Mouse (Mus musculus): ENCODE data around the gene Dennd5a.
A peak's percentile ranks its signal among the peaks of the same experiment; 100 is the strongest.

The Dennd5a gene

DNA sequence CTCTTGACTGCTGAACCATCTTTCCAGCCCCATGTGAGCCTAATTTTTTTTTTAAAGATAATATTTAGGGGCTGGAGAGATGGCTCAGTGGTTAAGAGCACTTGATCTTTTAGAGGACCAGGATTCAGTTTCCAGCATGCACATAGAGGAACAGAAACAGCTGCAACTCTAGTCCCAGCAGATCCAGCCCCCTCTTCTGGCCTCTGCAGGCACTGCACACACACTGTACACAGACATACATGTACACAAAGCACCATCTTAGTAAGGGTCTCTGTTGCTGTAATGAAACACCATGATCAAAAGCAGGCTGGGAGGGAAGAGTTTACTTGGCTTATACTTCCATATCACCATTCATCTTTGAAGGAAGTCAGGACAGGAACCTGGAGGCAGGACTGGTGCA, 5.4 kb upstream of the Dennd5a start:
- no peak for DNase-seq (ENCODE audit: low spot score in 2 of 2)

GRCm38 (mm10) chr7:109963707-109964106, 3.4 kb upstream of the Dennd5a start:
- no peak for DNase-seq (ENCODE audit: low spot score in 2 of 2)

GRCm38 (mm10) chr7:109962596-109962995, 2.3 kb upstream of the Dennd5a start:
- DNase-seq (ENCODE audit: low spot score in 2 of 2) = no peak

DNA sequence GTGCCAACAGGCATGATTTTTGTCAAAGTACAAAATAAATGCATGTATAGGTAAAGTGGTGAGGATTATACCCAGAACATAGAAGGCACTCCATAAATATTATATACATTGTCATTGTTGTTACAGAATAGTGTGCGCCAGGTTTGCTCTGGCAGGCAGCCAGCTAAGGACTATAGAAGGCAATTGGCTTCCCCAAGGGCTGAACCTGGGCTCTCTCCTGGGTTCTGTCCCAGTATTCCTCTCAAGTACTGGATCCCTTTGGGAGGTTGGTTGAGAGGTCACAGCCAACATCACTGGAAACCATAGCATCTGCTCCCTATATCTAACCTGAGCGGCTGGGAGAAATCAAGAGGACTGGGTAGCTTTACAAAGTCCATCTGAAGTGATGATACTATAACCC, 1.3 kb upstream of the Dennd5a start:
- DNase-seq (ENCODE audit: low spot score in 2 of 2) = no peak

- no peak for DNase-seq (ENCODE audit: low spot score in 2 of 2)
Measured at GRCm38 (mm10) chr7:109960613-109961154, 414 bp upstream of the Dennd5a start.

DNA sequence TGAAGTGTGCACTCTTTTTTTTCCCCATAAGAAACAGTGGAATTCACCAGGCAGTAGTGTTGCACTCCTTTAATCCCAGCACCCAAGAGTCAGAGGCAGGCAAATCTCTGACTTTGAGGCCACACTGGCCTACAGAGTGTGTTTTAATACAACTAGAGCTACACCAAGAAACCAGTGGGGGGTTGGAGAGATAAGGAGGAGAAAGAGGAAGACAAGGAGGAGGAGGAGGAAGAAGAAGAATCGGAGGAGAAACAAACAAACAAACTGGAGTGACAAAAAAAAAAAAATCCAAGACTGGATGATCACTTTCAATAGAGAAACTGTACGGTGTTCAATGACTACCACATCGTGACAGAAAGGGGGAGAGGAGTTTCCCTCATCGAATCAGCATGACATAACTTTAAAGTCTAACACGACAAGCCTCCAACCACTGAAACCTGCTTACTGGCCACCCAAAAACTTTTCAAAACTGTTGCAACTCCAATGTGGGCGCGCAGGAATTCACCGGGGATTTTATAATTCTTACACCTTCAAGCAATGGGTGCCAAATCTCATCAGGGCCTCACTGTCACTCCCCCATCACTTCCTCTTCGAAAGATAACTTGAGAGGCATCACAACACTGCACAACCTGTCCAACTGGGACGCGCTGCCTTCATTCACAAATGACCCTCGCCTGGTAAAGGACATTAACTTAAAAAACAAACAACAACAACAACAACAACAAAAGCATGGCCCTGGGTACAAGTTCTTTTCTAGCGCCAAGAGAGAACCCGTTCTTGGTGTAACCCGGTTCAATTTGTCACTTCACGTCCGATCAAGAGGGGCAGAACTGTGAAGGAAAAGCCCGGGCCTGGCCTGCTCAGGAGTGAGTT, 1.2 kb downstream of the Dennd5a start:
- DNase-seq (ENCODE audit: low spot score in 2 of 2) = peak in 1 of 2 experiments; percentile 57

DNA sequence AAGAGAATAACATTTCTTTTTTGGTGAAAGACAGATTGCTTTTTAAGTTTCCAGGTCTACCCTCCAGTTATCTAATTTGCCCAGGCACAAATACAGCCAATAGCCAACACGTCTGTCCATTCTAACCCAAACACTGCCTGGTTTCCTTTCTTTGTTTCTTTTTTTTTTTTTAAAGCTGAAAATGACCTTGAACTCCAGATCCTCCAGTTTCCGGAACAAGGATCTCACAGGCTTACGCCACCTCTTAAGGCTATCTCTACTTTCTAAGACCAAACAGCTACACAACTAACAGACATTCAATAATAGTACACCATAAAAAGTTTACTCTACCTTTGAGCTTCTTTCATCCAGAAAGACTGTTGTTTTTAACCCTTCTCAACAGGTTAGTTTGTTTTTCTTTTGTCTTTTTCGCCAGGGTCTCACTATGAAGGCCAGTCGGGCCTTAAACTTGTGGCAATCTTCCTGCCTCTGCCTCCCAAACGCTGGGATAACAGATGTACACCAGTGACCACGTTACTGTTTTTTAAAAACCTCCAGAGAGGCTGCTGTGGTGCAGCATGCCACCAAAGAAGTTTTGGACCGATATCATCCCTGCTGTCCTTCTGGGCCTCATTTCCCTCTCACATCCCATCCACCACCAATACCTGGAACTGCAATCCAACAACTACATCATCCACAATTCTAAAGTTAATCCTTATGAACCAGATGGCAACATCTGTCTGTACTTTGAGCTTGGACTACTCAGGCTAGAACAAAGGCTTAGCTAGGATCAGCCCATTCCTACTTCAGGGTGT, 2.1 kb downstream of the Dennd5a start:
- DNase-seq (ENCODE audit: low spot score in 2 of 2) = no peak

DNA sequence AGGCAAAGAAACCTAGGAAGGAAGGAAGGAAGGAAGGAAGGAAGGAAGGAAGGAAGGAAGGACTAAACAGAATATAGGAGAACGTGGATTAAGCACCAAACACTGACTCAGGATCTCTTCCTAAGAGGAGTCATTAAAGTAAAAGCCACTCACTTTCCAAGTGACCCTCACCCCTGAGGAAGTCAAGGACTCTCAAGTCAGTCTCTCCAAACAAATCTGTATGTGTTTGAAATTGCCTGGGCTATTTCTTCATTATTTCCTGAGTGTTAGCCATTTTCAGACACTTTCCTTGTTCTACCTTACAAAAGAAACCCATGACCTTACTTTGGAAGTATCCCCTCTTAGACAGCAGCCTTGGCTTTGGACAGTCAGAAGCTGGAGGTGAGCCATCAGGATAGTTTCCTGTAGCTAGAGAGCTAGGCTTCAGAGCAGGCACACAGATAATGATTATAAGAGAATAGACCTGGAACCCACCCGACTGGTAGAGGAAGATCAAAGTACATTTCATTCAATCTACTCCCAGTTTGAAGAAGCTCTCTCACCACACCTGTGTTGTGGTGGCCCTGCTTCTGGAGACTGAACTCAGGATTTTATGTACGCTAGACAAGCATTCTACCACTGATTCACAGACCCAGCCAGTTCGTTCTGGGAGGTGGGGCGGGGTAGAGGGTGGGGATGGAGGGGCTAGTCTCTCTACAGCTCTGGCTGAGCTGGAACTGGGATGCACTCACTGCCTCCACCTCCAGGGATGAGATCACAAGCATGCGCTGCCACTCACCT, 5.5 kb downstream of the Dennd5a start:
- DNase-seq (ENCODE audit: low spot score in 2 of 2) = no peak

GRCm38 (mm10) chr7:109951297-109951696, 9.0 kb downstream of the Dennd5a start:
- no peak for DNase-seq (ENCODE audit: low spot score in 2 of 2)

- no peak for DNase-seq (ENCODE audit: low spot score in 2 of 2)
Measured at GRCm38 (mm10) chr7:109944421-109945034, 15.7 kb downstream of the Dennd5a start.

DNA sequence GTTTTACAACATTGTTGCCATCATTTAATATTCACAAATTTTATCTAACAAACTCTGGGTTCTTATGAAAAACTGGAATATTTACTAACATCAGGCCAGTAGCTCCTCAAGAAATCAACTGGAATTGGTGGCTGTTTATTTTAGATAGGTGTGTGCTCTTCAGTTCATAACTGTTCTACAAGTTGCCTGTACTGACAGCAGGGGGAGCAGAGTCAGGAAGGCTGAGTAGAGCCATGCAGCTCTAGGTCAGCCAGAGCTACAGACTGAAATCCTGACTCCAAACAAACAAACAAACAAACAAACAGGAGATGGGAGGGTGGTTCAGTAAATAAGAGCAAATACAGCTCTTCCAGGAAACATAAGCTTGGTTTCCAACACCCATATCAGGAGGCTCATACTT, 30.6 kb downstream of the Dennd5a start:
- DNase-seq (ENCODE audit: low spot score in 2 of 2) = no peak

- no peak for DNase-seq (ENCODE audit: low spot score in 2 of 2)
Measured at GRCm38 (mm10) chr7:109928365-109928764, 31.9 kb downstream of the Dennd5a start.

- DNase-seq (ENCODE audit: low spot score in 2 of 2) = no peak
Measured at GRCm38 (mm10) chr7:109924965-109925364, 35.3 kb downstream of the Dennd5a start.

- no peak for DNase-seq (ENCODE audit: low spot score in 2 of 2)
Measured at GRCm38 (mm10) chr7:109922889-109923288, 37.4 kb downstream of the Dennd5a start.

DNA sequence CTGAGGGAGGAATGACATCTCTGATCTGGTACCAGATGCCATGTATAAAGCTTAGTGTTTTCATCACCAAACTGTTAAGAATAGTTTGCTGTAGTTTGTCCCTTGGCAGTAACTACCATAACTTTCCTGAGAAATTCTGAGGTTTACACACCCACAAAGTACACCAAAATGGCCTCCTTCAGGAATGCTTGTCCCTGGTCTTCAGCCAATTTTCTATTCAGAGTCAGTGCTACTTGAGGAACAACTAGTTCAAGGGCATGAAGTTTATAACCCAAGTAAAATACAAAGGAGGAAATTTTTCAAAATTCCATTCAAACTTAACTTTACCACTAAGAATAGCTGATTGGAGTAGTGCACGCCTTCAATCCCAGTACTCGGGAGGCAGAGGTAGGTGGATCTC, 54.1 kb downstream of the Dennd5a start:
- no peak for DNase-seq (ENCODE audit: low spot score in 2 of 2)

- DNase-seq (ENCODE audit: low spot score in 2 of 2) = no peak
Measured at GRCm38 (mm10) chr7:109900921-109901320, 59.3 kb downstream of the Dennd5a start.

- no peak for DNase-seq (ENCODE audit: low spot score in 2 of 2)
Measured at GRCm38 (mm10) chr7:109898911-109899310, 61.4 kb downstream of the Dennd5a start.

DNA sequence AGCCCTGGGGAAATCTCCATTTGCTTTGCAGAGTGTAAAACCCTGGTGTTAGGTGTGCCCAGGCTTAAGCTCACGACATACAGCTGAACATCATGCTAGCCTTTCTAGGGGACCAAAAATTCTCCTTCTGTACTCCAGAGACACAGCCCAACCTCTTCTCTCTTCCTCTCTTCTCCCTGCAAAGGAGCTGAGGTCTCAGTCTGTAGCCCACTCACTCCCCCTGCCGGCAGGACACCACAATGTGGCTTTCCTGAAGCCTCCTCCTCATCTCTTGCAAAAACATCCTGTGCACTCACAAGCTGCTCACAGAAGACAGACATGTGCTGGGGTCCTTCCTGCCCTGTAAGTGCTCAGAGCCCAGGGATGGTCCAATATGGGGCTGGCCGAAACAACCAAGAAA, 67.7 kb downstream of the Dennd5a start:
- peak; percentile 81 to 89 for DNase-seq (ENCODE audit: low spot score in 2 of 2)

DNA sequence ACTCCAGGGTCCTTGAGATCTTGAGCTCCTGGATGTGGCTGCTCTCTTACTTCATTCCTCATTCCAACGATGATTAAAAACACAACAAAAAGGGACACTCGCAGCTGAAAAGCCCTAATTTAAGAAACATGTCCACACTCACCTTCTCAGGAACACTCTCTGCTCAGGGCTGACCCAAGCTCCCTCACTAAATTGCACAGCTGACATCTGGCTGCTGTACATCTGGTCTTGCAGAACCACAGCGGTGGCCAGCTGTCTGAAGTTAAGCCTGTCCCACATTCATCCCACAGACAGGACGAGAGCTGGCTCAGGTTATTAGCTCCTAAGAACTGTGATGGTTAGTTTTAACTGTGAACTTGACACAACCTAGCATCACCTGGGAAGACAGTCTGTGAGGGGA, 68.5 kb downstream of the Dennd5a start:
- DNase-seq (ENCODE audit: low spot score in 2 of 2) = no peak

- no peak for DNase-seq (ENCODE audit: low spot score in 2 of 2)
Measured at GRCm38 (mm10) chr7:109890256-109890655, 70.0 kb downstream of the Dennd5a start.

DNA sequence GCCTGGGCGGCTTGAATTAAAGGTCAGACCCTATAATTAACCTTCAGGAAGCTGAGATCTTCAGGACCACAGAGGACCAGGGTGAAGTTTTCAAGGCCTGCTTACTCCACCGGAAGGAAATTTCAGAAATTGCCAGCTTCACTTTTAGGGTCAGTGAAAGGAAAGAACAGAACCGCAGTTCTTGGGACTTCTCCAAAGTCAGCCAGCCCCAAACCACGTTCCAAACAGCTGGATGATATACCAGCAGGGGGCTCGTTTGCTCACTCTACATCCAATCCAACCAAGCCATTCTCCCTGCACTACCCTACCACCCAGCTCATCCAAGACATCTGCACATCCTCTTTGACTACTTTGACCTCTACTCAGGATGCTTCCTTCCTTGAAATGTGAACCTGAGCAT, 71.0 kb downstream of the Dennd5a start:
- DNase-seq (ENCODE audit: low spot score in 2 of 2) = no peak

Measured in right cerebral cortex, postnatal 10 days (tissue).